Mouse (Mus musculus) colon, adult 2 months (tissue): Measurements from ENCODE around the gene Adam3. TPM values are rescaled to one million over a fixed set of nuclear protein-coding genes. Genes with fewer than 3 reads are reported as not detected.

ENCODE experiments used
- polyA plus RNA-seq: library from polyadenylated mRNA; depleted of rRNA; stranded (reverse); fragments of >200 nt; gene quantifications from 2 replicates; pipeline ENCODE4 v1.2.3, GENCODE M21; 2012; rRNA removed

Gene Adam3
- 0.38 TPM in 1 of 2 replicates, not detected in the other for polyA plus RNA-seq

DNA sequence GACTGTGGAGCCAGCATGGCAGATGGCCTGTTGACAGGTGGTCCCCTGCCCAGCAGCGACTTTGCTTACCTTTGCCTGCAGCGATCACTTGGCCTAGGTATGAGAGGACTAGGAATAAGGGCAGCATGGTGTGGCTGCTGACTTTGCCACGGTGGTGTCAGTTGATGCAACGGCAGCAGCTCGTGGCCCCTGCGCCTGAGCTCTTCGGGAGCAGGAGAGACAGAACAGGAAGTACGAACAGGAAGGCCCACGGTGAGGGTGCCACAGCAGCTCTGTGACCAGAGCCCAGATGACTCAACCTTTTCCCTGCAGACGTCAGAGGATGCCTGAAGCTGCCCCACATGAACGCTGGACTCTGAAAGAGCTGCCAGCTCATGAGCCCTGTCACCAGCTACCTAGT is at the start of gene Adam3:
Gene Adam3, minus strand, starts transcription at position 223 of the 400 bp plus-strand sequence.

Other genes starting within 250 kb of the Adam3 start
- gene Adam5, start 98.5 kb upstream of the Adam3 start, polyA plus RNA-seq: 0.09 TPM in 1 of 2 replicates, not detected in the other